Mouse (Mus musculus) embryonic facial prominence, embryonic 11.5 days (tissue): ENCODE results near the gene Ralgapa2. TPM values are rescaled to one million over a fixed set of nuclear protein-coding genes. Genes with fewer than 3 reads are reported as not detected.
A peak's percentile ranks its signal among the peaks of the same experiment; 100 is the strongest.

ENCODE experiments used
- ATAC-seq: fragments of 200-750 bp; cut with Nextera tagmentation; replicated peaks from 2 replicates; pipeline ENCODE4 v1.8.0; 2017; ENCODE audit warnings: low read depth; ENCODE audit not compliant: insufficient number of reproducible peaks, low FRiP score, low TSS enrichment
- DNase-seq: peaks from one replicate; pipeline ENCODE4 v3.0.0-alpha.2; 2015; ENCODE audit warnings: low spot score
- H3K27ac ChIP-seq: fragments of 300-500 bp; sonication (generic); replicated peaks from 2 replicates; pipeline ENCODE4 v1.5.1; 2014; ENCODE audit warnings: mild to moderate bottlenecking, low read depth, low read length, control low read depth
- H3K27me3 ChIP-seq: fragments of 300-500 bp; sonication (generic); 2 replicates; pipeline ENCODE4 v1.6.1; 2014; ENCODE audit warnings: mild to moderate bottlenecking, low read length, moderate library complexity, mixed read lengths; ENCODE audit not compliant: control insufficient read depth, insufficient read depth
- H3K36me3 ChIP-seq: fragments of 300-500 bp; sonication (generic); replicated peaks from 2 replicates; pipeline ENCODE4 v1.6.1; 2014; ENCODE audit warnings: low read depth, mild to moderate bottlenecking, low read length, moderate library complexity, mixed read lengths; ENCODE audit not compliant: control insufficient read depth, insufficient read depth
- H3K4me1 ChIP-seq: fragments of 300-500 bp; sonication (generic); 2 replicates; pipeline ENCODE4 v1.6.1; 2014; ENCODE audit warnings: low read length, mixed read lengths; ENCODE audit not compliant: control insufficient read depth, insufficient read depth
- H3K4me2 ChIP-seq: fragments of 300-500 bp; sonication (generic); 2 replicates; pipeline ENCODE4 v1.6.1; 2014; ENCODE audit warnings: low read depth, mild to moderate bottlenecking, control low read depth, low read length, moderate library complexity
- H3K4me3 ChIP-seq: fragments of 300-500 bp; sonication (generic); 2 replicates; pipeline ENCODE4 v1.5.1; 2014; ENCODE audit warnings: low read depth, low read length, control low read depth
- H3K9ac ChIP-seq: fragments of 300-500 bp; sonication (generic); replicated peaks from 2 replicates; pipeline ENCODE4 v1.6.1; 2014; ENCODE audit warnings: mild to moderate bottlenecking, control low read depth, low read length
- H3K9me3 ChIP-seq: fragments of 300-500 bp; sonication (generic); replicated peaks from 2 replicates; pipeline ENCODE4 v1.6.1; 2016; ENCODE audit warnings: mild to moderate bottlenecking, low read length, inconsistent platforms, mixed read lengths; ENCODE audit not compliant: control insufficient read depth
- WGBS: fragments of 180-500 bp; shearing (Covaris S2); extraction: QIAGEN DNeasy Blood & Tissue Kit; methylation state at CpG from one replicate; pipeline ENCODE4 v1.1.7; 2014; 5-methylcytosine and 5-hydroxymethylcytosine counted together
- polyA plus RNA-seq: library from polyadenylated mRNA; unstranded; fragments of >200 nt; fragmentation: Nextera tagmentation; extraction: Ambion mirVana; gene quantifications from 2 replicates; pipeline ENCODE4 v1.2.1, GENCODE M21; 2014

Gene Ralgapa2
- polyA plus RNA-seq, 1 experiment from 2014 or later: 8.2 TPM

- H3K4me2 ChIP-seq: no peak overlapping the region
- no peaks in the 10 kb centered on the region for H3K9me3 ChIP-seq
- no peaks in the 10 kb centered on the region for H3K36me3 ChIP-seq
- 0 out of 2 replicates have a peak, but pooled peaks cover 2% of the 10 kb centered on the region for H3K4me1 ChIP-seq
- no peak overlapping the region for H3K4me3 ChIP-seq
- H3K9ac ChIP-seq: no peak overlapping the region
- H3K27ac ChIP-seq: no peak overlapping the region
- WGBS: 47% methylated on average over 7 of the region's 7 CpGs
- ATAC-seq: no peak
- DNase-seq: no peak
- no peaks in the 10 kb centered on the region for H3K27me3 ChIP-seq
Measured at GRCm38 (mm10) chr2:146245401-146245800, 266.7 kb downstream of the Ralgapa2 start.

DNA sequence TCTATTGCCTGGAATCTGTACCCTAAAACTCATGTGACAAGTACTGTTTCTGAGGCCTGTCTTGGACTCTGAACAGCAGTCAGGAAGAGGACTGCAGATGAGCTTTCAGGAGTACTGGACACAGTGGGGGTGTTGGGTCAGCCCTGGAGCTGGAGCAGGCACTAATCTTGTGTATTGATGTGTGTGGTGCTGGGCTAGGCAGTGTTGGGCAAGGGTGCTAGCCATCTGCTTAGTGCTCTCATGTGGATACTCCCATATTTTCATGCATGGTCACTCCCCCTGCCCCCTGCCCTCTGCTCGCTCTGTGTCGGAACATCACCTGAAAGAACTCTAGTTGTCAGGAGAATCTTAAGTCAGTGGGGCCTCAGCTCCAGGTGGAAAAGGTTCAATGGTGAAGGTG lies 268.1 kb downstream of the Ralgapa2 start:
- WGBS: 83% methylated on average over 2 of the region's 2 CpGs
- H3K27me3 ChIP-seq: no peaks in the 10 kb centered on the region
- no peak overlapping the region for H3K4me3 ChIP-seq
- no peaks in the 10 kb centered on the region for H3K36me3 ChIP-seq
- H3K4me1 ChIP-seq: 0 out of 2 replicates have a peak, but pooled peaks cover 2% of the 10 kb centered on the region
- no peaks in the 10 kb centered on the region for H3K9me3 ChIP-seq
- no peak overlapping the region for H3K4me2 ChIP-seq
- ATAC-seq: no peak
- H3K9ac ChIP-seq: no peak overlapping the region
- H3K27ac ChIP-seq: no peak overlapping the region
- DNase-seq: no peak

GRCm38 (mm10) chr2:146239196-146239747 lies 272.9 kb downstream of the Ralgapa2 start:
- DNase-seq: no peak
- ATAC-seq: no peak
- H3K4me1 ChIP-seq: no peaks in the 10 kb centered on the region
- no peak overlapping the region for H3K4me3 ChIP-seq
- no peaks in the 10 kb centered on the region for H3K36me3 ChIP-seq
- no peak overlapping the region for H3K9ac ChIP-seq
- no peaks in the 10 kb centered on the region for H3K9me3 ChIP-seq
- no peaks in the 10 kb centered on the region for H3K27me3 ChIP-seq
- no peak overlapping the region for H3K4me2 ChIP-seq
- WGBS: 93% methylated on average over 4 of the region's 4 CpGs
- H3K27ac ChIP-seq: no peak overlapping the region

- WGBS: 91% methylated on average over 2 of the region's 2 CpGs
- Histone ChIP-seq H3K27me3 (peaks cover 7% of the 10 kb centered on the region), H3K9me3 (no peaks in the 10 kb centered on the region), H3K27ac (no peak overlapping the region), H3K9ac (no peak overlapping the region), H3K36me3 (no peaks in the 10 kb centered on the region), H3K4me3 (no peak overlapping the region), H3K4me1 (no peaks in the 10 kb centered on the region), H3K4me2 (no peak overlapping the region)
- DNase-seq (no peak), ATAC-seq (no peak)
Measured at GRCm38 (mm10) chr2:146231485-146231884, 280.7 kb downstream of the Ralgapa2 start.

- Histone ChIP-seq H3K27me3 (peaks cover 34% of the 10 kb centered on the region), H3K4me2 (no peak overlapping the region), H3K4me3 (no peak overlapping the region), H3K4me1 (peaks cover under 1% of the 10 kb centered on the region), H3K27ac (no peak overlapping the region), H3K9ac (no peak overlapping the region), H3K36me3 (no peaks in the 10 kb centered on the region), H3K9me3 (no peaks in the 10 kb centered on the region)
- ATAC-seq (no peak), DNase-seq (no peak)
- WGBS: 85% methylated on average over 2 of the region's 2 CpGs
Measured at GRCm38 (mm10) chr2:146228435-146228834, 283.7 kb downstream of the Ralgapa2 start.

DNA sequence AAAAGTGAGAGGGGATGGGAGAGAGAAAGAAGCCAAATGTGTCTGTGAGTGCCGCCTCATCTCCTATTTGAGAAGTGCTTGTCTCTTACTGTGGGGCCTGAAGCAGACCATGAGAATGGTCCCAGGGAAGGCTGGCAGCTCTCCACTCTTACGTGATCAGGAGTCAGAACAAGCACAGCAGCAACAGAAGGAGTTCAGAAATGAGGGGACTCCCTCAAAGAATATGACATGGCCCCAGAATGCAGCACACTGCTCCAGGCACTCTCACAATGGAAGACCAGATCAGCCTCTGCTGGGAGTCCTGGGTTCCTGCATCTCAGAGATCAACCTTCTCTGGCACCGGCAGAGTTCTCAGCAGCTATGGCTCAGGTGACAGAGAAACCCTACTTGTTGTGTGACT lies 284.5 kb downstream of the Ralgapa2 start:
- Histone ChIP-seq H3K9me3 (no peaks in the 10 kb centered on the region), H3K9ac (no peak overlapping the region), H3K27me3 (peaks cover 42% of the 10 kb centered on the region), H3K27ac (no peak overlapping the region), H3K4me2 (no peak overlapping the region), H3K4me1 (peaks cover 8% of the 10 kb centered on the region), H3K4me3 (no peak overlapping the region), H3K36me3 (no peaks in the 10 kb centered on the region)
- 63% methylated on average over 3 of the region's 3 CpGs for WGBS
- no peak for ATAC-seq
- no peak for DNase-seq

DNA sequence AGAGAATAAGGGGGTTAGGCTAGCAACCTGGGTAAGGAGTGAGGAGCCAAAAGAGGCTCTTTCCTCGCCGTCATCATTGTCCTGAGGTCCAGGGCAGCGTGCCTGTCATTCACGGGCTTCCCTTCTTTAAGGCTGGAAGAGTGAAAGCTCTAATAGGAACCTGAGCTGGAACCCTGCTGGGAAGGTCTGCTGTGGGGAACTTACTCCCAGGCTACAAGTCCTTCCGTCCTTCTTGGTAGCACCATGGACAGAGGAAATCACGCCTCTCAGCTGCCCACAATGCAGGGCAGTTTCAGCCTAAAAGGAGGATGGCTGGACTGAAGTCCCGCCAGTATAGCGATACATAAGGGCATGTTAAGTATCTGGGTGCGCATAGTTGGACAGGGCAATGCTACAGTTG lies 285.7 kb downstream of the Ralgapa2 start:
- DNase-seq (peak; percentile 83), ATAC-seq (0 out of 2 replicates have a peak, but pooled peaks have one; percentile 8)
- Histone ChIP-seq H3K27me3 (peaks cover 51% of the 10 kb centered on the region), H3K4me3 (no peak overlapping the region), H3K4me1 (peaks cover 13% of the 10 kb centered on the region), H3K9ac (no peak overlapping the region), H3K36me3 (no peaks in the 10 kb centered on the region), H3K4me2 (no peak overlapping the region), H3K27ac (no peak overlapping the region), H3K9me3 (no peaks in the 10 kb centered on the region)
- 2% methylated on average over 9 of the region's 9 CpGs for WGBS

- peaks cover 15% of the 10 kb centered on the region for H3K4me1 ChIP-seq
- no peak for DNase-seq
- no peak overlapping the region for H3K9ac ChIP-seq
- ATAC-seq: no peak
- WGBS: 16% methylated on average over 6 of the region's 6 CpGs
- H3K27ac ChIP-seq: no peak overlapping the region
- no peaks in the 10 kb centered on the region for H3K9me3 ChIP-seq
- H3K27me3 ChIP-seq: peaks cover 58% of the 10 kb centered on the region
- no peak overlapping the region for H3K4me3 ChIP-seq
- H3K36me3 ChIP-seq: no peaks in the 10 kb centered on the region
- H3K4me2 ChIP-seq: no peak overlapping the region
Measured at GRCm38 (mm10) chr2:146225818-146226217, 286.3 kb downstream of the Ralgapa2 start.
